Mouse (Mus musculus): ENCODE results near the gene Syncrip.
A peak's percentile ranks its signal among the peaks of the same experiment; 100 is the strongest.
"Not testable (repeated sequence)": the region's sequence is repeated elsewhere in the genome, so short reads cannot be mapped to it uniquely, and the experiment has no call there.

The Syncrip gene

GRCm38 (mm10) chr9:88481791-88482160 is 598 bp downstream of the Syncrip start:
- peak in 1 of 2 experiments; percentile 72 for DNase-seq

DNA sequence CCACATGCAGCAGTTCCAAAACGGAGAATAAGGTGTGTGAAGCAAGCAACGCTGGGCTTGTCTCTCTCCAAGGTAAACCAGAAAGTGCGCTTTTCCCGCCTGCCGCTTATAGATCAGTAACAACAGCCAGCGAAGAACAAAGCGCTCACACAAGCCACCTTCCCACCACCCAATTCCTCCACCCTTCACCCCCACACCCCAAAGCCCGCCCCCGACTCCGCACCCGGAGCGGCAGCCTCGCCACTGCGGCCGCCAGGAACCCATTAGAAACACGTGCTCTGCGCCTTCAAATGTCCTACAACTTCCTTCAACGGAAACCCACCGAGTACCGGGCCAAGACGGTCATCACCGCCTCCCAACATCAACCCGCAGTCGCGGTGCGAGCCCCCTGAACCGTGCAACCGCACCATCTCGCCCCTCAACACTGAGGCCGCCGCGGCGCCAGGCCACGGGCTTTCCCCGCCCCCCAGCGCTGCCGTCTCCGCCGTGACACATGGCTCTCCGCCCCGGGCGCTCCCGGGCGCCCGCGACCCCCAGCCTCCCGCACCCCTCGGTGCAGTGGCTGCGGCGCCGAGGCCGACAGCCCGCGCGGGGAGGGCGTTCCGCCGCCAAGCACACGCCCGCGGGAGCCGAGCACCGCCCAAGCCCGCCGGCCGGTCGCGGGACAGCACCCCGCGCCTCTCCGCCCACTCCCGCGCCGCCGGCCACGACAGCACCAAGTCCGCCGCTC is 1.1 kb downstream of the Syncrip start:
- DNase-seq: peak; percentile 61 to 63

DNA sequence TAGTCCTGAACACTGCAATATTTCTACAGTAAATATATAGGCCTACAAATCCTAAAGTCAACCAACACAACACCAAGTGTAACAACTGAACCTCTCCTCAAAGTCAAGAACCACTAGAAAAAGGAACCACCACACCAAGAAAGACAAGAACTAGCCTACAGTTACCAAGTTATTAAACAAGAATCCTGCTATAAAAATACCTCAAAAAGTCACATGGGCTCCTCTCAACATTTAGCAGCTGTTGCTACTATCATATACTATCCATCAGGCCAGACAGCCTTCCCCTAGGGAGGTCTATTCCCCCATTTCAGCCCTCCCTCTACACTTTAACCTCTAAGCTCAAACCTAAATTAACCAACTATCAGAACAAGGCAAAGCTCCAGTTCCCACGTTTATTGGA is 2.3 kb downstream of the Syncrip start:
- no peak for DNase-seq

DNA sequence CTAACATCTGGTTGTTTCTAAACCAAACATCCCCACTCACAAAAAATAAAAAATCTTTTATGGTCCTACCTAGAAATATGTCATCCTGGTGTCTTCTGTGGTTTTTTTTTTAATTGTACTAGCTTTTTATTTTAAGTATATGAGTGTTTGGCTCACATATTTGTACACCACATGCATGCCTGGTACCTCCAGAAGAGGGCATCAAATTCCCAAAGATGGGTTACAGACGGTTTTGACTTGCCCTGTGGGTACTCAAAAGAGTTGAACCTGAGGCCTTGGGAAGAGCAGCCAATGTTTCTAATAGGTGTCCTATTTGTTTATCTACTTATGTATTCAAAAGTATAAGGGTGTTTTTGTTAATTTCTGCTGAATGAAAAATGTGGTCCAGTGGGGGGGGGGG is 6.2 kb downstream of the Syncrip start:
- DNase-seq: peak; percentile 46 to 54

GRCm38 (mm10) chr9:88461017-88461416 is 21.4 kb downstream of the Syncrip start:
- not testable (repeated sequence) for DNase-seq

DNA sequence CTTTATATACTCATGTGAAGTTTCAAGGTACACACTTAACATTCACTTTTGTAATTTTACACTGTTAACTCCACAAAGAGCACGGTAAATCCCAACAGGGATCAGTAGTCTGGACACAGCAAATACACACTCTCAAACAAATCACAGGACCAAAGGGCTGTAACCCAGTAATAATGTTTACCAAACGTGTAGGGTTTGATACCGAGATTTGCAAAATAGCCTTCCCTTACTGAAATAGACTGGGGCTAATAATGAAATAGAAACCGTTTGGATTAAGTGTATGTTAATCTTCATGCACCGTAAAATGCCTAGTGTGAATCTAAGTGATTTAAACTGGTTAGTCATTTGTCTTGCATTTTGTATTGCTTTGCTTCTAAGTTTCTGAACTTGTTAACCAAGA is 42.4 kb downstream of the Syncrip start:
- DNase-seq: no peak

- DNase-seq: no peak
Observed at GRCm38 (mm10) chr9:88439238-88439600, 43.2 kb downstream of the Syncrip start.

DNA sequence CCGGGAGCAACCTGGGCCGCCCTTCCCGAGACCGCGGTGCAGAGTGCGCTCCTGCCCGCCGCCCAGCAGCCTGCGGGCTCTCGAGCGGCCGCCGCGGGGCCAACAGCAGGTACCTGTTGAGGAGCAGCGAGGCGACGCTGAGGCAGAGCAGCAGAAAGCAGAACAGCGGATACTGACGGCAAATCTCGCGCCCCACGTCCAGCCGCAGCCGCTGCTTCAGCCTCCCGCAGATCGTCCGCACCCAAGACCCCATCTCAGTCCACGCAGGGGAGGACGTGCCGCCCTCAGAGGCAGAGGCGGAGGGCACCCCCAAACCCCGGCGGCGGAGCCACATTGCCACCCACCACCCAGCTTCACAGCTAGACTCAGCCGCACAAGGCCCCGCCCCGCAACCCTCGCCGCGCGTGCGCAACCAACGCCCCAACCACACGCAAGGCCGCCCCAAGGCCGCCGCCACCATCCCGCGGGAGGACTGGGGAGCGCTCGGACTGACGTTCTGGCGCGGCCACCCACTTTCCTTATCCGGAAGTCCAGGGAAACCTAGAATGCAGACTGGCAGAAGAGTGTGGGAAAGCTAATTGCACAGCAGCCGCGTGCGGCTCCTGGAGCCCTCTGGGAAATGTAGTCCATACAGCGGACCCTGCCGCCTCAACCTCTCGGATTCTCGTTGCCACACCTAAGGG is 43.7 kb downstream of the Syncrip start, which contains the start of gene Snx14:
Snx14 (minus strand) TSS at position 404 of the 683 bp plus-strand sequence.
- DNase-seq: peak; percentile 96 to 98

GRCm38 (mm10) chr9:88438237-88438554 is 44.2 kb downstream of the Syncrip start:
- no peak for DNase-seq

- no peak for DNase-seq
Observed at GRCm38 (mm10) chr9:88437342-88438236, 44.8 kb downstream of the Syncrip start.

- DNase-seq: no peak
Observed at GRCm38 (mm10) chr9:88424356-88424755, 58.0 kb downstream of the Syncrip start.

DNA sequence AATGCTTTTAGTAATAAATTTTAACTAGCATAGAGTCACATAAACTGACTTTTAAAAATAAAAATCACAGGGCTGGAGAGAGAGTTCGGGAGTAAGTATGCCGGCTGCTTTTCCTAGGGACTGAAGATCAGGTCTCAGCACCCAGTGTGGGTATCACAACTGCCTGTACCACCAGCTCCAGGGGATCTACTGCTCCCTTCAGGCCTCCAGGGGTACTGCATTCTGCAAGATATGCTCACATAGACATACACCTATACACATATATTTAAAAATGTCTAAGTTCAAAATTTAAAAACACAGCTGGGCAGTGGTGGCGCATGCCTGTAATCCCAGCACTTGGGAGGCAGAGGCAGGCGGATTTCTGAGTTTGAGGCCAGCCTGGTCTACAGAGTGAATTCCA is 59.9 kb downstream of the Syncrip start:
- no peak for DNase-seq

DNA sequence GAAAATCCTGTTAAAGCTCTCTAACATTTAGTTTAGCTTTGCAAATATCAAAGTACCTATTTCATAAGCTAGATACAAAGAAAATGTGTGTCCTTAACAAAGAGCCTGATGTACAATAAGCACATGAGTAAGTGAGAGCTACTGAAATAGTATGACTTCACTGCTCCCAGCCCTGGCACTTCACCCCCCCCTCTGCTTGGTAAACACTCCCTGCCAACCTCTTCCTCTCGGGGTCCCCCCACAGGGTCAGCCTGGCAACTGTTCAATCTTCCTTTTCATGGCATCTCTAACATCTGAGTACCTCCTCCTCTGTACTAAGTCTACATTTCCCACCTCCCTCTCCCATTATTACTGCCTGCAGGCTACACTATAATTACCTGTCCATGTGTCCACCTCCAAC is 65.6 kb downstream of the Syncrip start:
- no peak for DNase-seq

DNA sequence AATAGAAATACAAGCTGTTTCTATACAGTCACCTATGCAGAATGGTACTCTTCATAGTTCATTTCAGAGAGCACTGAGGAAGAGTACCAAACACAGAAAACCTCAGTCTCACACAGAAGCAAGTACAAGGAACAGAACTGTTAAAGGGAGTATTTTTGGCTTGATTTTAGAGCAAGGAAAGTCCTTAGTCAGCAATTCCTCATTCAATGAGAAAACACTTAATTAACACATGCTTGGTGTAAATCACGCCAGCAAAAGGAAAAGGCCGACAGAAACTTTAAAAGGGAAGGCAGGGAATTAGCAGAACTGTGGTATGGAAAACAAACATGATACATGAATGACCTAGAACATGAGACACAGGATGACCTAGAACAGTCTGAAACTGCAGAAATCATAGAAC is 72.4 kb downstream of the Syncrip start:
- DNase-seq: no peak

- DNase-seq: no peak
Observed at GRCm38 (mm10) chr9:88404515-88404914, 77.9 kb downstream of the Syncrip start.

DNA sequence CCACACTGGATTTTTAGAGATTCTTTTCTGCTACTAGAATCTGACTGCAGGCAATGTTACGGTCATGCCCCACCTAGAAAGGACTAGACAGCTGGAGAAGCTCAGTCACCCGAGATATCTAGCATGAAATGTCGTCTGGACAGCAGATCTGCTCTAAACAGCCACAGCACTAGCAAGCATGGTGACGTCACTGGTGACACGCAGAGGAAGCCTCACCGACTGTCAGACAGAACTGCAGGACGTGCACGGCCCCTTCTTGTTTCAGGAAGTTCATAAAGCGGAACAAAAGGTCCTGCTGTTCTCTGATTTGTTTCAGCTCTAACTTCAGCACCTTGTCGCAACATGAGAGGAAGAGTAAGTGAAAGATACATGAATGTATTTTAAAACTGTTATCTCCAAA is 78.3 kb downstream of the Syncrip start:
- peak; percentile 14 for DNase-seq

- no peak for DNase-seq
Observed at GRCm38 (mm10) chr9:88398461-88398860, 83.9 kb downstream of the Syncrip start.
